Mouse (Mus musculus) testis, adult 2 months (tissue): ENCODE data around the gene Pim1.
"Not testable (repeated sequence)": the region's sequence is repeated elsewhere in the genome, so short reads cannot be mapped to it uniquely, and the experiment has no call there.

Source experiments
- CTCF ChIP-seq: fragments of 200-500 bp; IDR thresholded peaks from 2 replicates; pipeline ENCODE4 v1.5.1; 2012; ENCODE audit warnings: low read depth, mild to moderate bottlenecking, inconsistent platforms, low read length, moderate library complexity; ENCODE audit not compliant: control insufficient read depth, insufficient read depth, insufficient replicate concordance
- POLR2A ChIP-seq: fragments of 200-500 bp; IDR thresholded peaks from 2 replicates; pipeline ENCODE4 v1.6.1; 2012; ENCODE audit warnings: low read depth, mild to moderate bottlenecking, inconsistent platforms, low read length, moderate library complexity; ENCODE audit not compliant: control insufficient read depth

DNA sequence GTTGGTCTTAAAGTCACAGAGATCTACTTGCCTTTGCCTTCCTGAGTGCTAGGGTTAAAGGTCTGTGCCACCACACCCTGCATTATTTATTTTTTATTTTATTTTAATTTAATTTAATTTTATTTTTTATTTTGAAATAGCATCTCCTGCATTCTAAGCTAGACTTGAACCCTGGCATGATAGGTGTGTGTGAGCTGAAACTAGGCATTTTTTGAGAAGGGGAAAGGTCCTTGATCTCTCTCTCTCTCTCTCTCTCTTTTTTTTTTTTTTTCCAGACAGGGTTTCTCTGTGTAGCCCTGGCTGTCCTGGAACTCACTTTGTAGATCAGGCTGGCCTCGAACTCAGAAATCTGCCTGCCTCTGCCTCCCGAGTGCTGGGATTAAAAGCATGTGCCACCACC, 8.4 kb downstream of the Pim1 start:
- not testable (repeated sequence) for TF ChIP-seq POLR2A, CTCF
